Mouse (Mus musculus) embryo, embryonic 11.5 days (tissue): ENCODE measurements around the gene Snx18.

Experiments
- DNase-seq: peaks from one replicate; pipeline ENCODE4 v3.0.0-alpha.2; 2012; ENCODE audit warnings: low read depth, low spot score

Gene Snx18

GRCm38 (mm10) chr13:113617891-113618823 is at the start of gene Snx18:
Snx18 (minus strand) TSS chr13:113618564.
- DNase-seq, result peak; percentile 87

- no peak for DNase-seq
These were observed 45.5 kb upstream of the Snx18 start for GRCm38 (mm10) chr13:113663883-113664282.

DNA sequence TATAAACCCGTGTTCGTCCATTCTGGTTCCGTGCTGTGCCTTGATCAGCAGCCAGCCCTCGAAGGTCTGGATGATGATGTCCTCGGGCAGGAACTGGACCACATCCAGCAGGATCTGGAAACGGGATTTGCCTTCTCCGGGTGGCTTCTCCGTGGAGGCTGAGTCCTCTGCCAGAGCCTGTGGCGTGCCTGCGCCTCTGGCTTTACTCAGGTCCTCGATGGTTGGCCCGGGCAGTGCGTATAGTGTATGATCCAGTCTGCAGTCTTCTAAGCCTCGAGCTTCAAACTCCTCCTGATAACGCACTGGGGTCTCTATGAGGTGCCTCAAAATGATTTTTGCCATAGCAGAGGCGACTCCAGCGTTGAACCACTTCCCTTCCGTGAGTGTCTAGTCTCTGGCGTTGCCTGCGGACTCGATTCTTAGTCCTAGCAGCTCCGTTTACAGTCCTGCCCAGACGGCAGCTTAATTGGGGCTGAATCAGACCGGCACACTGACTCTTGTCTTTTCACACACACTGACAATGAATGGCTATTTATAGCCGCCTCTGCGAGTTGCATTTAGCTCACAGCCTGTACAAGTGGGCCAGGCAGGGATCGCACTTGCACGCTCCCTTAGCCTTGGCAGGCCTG is 44.9 kb upstream of the Snx18 start, which contains the start of gene Hspb3:
Gene Hspb3, minus strand, starts transcription at position 526 of the 629 bp plus-strand sequence.
- DNase-seq, result no peak

DNA sequence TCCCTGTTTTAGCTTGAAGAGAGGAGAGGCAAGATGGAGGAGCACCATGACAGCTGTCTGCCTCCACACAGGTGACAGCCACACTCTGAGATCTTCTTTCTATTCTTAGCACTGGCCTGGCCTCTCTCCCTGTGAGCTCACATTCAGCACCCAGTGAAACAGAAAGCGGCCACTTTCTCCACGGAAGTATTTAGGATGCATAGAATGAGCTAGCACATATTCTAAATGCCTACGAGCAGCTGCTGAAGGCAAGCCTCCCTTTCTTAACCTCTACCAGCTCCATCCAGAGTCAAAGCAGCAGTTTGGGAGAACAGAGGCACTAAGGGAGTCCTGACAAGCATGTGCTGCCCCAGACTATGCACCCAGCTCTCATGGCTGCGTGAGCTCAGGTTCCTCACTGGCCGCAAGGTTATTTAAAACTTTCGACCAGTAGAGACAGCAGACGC is 43.5 kb upstream of the Snx18 start:
- DNase-seq, result no peak

DNA sequence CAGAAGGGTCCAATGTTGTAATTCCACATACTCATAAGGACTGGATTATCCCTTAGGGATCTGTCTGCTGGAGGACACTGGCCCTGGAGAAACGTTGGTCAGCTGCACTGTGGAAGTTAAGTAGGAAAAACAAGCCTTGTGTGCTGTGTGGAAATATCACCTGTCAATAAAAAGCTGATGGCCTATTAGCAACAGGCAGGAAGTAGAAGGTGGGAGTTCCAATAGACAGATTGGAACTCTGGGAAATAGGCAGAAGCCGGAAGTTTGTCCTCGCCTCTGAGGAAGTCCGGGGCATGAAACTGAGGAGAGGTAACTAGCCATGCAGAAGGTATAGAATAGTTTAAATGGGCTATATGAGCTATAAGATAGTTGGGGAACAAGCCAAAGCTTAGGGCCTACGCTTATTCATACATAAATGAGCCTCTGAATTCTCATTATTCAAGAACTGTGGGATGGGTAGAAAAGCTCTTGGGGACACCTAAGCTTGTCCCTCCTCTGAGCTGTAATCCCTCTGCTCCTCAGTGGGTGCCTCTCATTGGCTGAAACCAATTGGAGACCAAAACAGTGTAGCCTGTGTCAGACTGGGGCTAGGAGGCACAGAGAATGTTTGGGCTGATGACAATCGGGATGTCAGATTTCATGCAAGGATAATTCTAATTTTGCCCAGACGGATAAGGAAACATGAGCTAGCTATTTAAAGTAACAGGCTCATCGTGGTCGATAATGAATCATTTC is 42.4 kb upstream of the Snx18 start:
- no peak for DNase-seq

- DNase-seq, result no peak
These were observed 38.8 kb upstream of the Snx18 start for GRCm38 (mm10) chr13:113657204-113657603.

DNA sequence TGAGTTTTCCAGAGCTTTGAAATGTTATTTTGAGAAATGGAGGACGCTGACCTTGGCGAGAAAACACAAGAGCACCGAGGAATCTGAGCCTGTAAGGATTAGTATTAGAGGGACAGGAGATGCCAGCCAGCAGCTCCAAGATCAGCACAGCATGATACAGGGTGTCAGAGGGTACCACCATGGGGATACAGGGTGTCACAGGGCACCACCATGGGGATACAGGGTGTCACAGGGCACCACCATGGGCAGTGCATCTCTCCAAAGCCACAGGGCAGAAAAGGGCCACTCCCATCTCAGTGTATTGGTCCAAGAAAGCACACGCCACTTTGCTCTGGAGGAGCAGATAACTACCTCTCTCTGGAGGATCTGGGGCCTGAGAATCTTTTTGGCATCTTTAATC is 38.3 kb upstream of the Snx18 start:
- DNase-seq, result no peak

DNA sequence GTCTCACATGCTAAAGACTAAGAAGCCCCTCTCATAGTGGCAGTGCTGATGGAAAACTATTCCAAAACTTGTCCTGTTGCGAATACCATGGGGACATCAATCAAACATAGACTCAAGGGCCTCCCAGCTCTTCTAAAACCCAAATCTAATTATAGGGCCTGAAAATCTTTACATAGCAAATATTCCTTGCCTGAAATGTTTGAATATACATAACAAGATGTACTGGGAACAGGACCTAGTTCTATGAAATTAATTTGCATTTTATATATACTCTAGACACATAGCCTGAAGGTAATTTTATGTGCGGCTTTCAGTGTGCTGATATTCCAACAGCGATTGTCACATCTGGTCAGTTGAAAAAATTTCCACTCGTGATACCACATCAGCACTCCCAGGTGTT is 37.1 kb upstream of the Snx18 start:
- no peak for DNase-seq

DNA sequence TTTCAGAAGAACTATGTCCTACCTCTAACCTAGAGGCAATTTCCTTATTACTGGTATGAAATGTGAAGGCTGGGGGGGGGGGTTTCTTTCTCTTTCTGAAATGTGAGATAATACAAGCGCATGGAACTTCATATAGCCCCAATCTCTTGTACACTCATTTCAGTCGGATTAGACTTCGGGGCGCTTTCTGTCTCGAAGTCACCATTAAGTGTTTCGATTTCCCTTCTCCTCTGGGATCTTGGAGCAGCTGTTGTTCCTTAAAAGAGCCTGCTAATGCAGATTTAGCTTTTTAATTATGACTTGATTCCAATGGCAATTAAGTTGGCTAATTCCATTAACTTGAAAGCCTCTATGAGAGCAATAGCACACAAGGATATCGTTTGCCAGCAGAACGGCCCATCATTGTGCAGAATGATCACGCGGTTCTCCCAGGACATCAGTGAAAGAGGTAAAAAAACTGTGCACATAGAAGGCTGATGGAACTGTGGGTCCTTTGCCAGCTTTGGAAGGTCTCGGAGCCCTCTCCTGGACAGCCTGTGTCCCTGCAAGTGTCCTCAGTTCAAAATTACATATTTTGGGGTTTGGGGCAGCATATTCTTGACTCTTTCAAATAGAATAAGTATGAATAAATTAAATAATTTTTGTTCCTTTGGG is 22.7 kb upstream of the Snx18 start:
- no peak for DNase-seq

DNA sequence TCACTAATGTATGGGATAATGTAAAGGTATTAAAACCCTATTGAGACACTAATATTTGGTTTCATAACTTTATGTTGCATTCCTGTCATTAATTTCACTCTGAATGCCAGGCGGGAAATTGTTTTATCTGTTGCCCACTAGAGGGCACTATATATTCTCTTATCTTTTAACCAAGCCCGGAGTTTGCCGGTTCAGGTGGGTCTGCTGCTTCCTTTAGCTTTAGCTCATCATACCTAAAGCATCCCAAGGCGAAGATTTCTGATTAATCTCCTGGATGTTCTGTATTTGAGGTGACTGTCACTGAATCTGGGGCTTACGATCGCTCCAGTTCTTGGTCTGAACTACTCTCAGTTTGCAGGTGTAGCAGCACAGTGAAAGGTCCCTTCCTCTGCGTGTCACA is 20.6 kb upstream of the Snx18 start:
- DNase-seq, result no peak

GRCm38 (mm10) chr13:113635799-113636222 is 17.4 kb upstream of the Snx18 start:
- DNase-seq, result no peak

- no peak for DNase-seq
These were observed 16.5 kb upstream of the Snx18 start for GRCm38 (mm10) chr13:113634732-113635481.

DNA sequence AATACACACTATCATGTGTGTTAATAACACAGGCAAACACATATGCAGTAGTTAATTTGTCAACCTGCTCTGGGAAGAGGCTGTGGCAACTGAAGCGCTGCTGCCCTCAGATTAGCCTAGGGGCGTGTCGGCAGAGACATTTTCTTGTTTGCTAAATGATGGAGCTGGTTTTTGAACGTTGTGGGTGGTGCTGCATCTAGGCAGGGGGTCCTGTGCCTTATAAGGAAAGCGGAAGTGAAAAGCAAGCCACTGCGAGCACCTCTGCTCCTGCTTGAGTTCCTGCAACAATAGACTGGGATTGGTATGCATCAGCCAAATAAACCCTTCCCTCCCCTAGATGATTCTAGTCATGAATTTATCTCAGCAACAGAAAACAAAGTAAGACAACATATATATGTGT is 14.1 kb upstream of the Snx18 start:
- DNase-seq, result no peak

- DNase-seq, result no peak
These were observed 9.2 kb upstream of the Snx18 start for GRCm38 (mm10) chr13:113627601-113628000.

DNA sequence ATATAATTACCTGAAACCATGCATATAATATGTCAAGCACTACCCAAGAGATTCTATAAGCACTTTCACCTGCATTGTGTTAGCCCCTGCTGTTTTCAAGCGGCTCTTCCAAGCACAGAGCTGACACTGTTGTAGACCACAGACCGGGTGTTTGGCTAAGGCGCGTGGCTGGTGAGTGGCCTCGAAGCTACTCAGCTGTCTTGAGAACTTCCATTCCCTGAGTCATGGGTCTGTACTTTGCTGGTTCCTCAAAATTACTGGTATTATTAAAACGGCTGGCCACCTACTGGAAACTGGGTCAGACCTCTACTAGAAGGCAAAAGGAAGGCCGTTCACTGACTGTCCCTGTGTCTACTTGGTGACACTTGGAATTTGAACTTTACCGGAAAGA is 4.5 kb upstream of the Snx18 start:
- no peak for DNase-seq

- DNase-seq, result no peak
These were observed 3.9 kb upstream of the Snx18 start for GRCm38 (mm10) chr13:113622122-113622864.

- no peak for DNase-seq
These were observed 639 bp upstream of the Snx18 start for GRCm38 (mm10) chr13:113619003-113619402.

GRCm38 (mm10) chr13:113617338-113617890 is 950 bp downstream of the Snx18 start:
- no peak for DNase-seq

- no peak for DNase-seq
These were observed 1.5 kb downstream of the Snx18 start for GRCm38 (mm10) chr13:113616751-113617337.
